Mouse (Mus musculus) limb, embryonic 11.5 days (tissue): Measurements from ENCODE around the gene Fkbp4. TPM values are rescaled to one million over a fixed set of nuclear protein-coding genes. Genes with fewer than 3 reads are reported as not detected.

Experiments
- polyA plus RNA-seq: library from polyadenylated mRNA; unstranded; fragments of >200 nt; fragmentation: Nextera tagmentation; extraction: Ambion mirVana; gene quantifications from 2 replicates; pipeline ENCODE4 v1.2.1, GENCODE M21; 2014

Fkbp4 gene
- polyA plus RNA-seq, 1 experiment from 2014 or later: 671 TPM

Other genes starting within 250 kb of the Fkbp4 start
- gene Tead4, start 137.9 kb downstream of the Fkbp4 start, polyA plus RNA-seq: 1.3 and 2.1 TPM in 2 replicates
- gene Tulp3, start 82.8 kb downstream of the Fkbp4 start, polyA plus RNA-seq: 21.4 and 22.3 TPM in 2 replicates
- 190 and 195 TPM in 2 replicates for gene Rhno1, start 75.8 kb downstream of the Fkbp4 start, polyA plus RNA-seq
- gene Foxm1, start 75.7 kb downstream of the Fkbp4 start, polyA plus RNA-seq: 50.9 and 61.1 TPM in 2 replicates
- gene Tex52, start 63.2 kb downstream of the Fkbp4 start, polyA plus RNA-seq: 0.33 TPM in 1 of 2 replicates, not detected in the other
- gene Gm44596, start 63.2 kb downstream of the Fkbp4 start, polyA plus RNA-seq: not detected in 2 replicates
- 2.1 TPM in 2 replicates for gene Nrip2, start 39.4 kb downstream of the Fkbp4 start, polyA plus RNA-seq
- gene Itfg2, start 13.7 kb downstream of the Fkbp4 start, polyA plus RNA-seq: 35.0 and 35.3 TPM in 2 replicates
- gene Pzp, start 88.0 kb upstream of the Fkbp4 start, polyA plus RNA-seq: 0.03 TPM in 1 of 2 replicates, not detected in the other
- gene A2ml1, start 142.9 kb upstream of the Fkbp4 start, polyA plus RNA-seq: not detected in 2 replicates
- gene Klrb1a, start 184.9 kb upstream of the Fkbp4 start, polyA plus RNA-seq: not detected in 2 replicates
- not detected in 2 replicates for gene Clec2h, start 223.7 kb upstream of the Fkbp4 start, polyA plus RNA-seq